32 mouse cellular contexts compared by ENCODE assay signal in genomic region chr5:74226183-74226582, GRCm38 (mm10). TPM values are rescaled to one million over a fixed set of nuclear protein-coding genes. Genes with fewer than 3 reads are reported as not detected.
"Had no signal": no experiment of that assay in that cellular context is flagged by ENCODE, and none has a peak within 500 bp of the region (broad histone marks: within the 10 kb centered on the region; RNA-seq: fewer than 3 reads in every experiment).

No protein-coding gene starts in this region.

- H3K4me2 ChIP-seq: limb, embryonic 12.5 days; limb, embryonic 13.5 days; limb, embryonic 15.5 days; liver, embryonic 11.5 days; liver, embryonic 12.5 days; liver, embryonic 13.5 days; liver, embryonic 15.5 days; lung, embryonic 14.5 days; lung, embryonic 15.5 days; midbrain, embryonic 11.5 days; midbrain, embryonic 12.5 days; midbrain, embryonic 13.5 days; midbrain, embryonic 15.5 days had no signal

- H3K27me3 ChIP-seq: limb, embryonic 12.5 days; limb, embryonic 13.5 days; limb, embryonic 15.5 days; liver, embryonic 12.5 days; liver, embryonic 13.5 days; liver, embryonic 15.5 days; lung, embryonic 15.5 days; midbrain, embryonic 13.5 days; midbrain, embryonic 15.5 days had no signal

- H3K4me3 ChIP-seq: left cerebral cortex, adult 2 months; limb, embryonic 10.5 days; limb, embryonic 12.5 days; limb, embryonic 13.5 days; limb, embryonic 15.5 days; liver, embryonic 12.5 days; liver, embryonic 13.5 days; liver, embryonic 15.5 days; lung, embryonic 15.5 days; megakaryocyte, embryonic 14.5 days; midbrain, embryonic 10.5 days; midbrain, embryonic 12.5 days; midbrain, embryonic 13.5 days; midbrain, embryonic 15.5 days; myocyte had no signal

- H3K27ac ChIP-seq: left cerebral cortex, adult 2 months; limb, embryonic 10.5 days; limb, embryonic 12.5 days; limb, embryonic 13.5 days; limb, embryonic 15.5 days; liver, embryonic 12.5 days; liver, embryonic 13.5 days; liver, embryonic 14.5 days; liver, embryonic 15.5 days; lung, embryonic 15.5 days; macrophage; midbrain, embryonic 10.5 days; midbrain, embryonic 12.5 days; midbrain, embryonic 13.5 days; midbrain, embryonic 15.5 days had no signal

- H3K9me3 ChIP-seq: limb, embryonic 10.5 days; limb, embryonic 12.5 days; limb, embryonic 13.5 days; limb, embryonic 15.5 days; liver, embryonic 12.5 days; liver, embryonic 13.5 days; liver, embryonic 15.5 days; lung, embryonic 15.5 days; megakaryocyte, embryonic 14.5 days; midbrain, embryonic 10.5 days; midbrain, embryonic 12.5 days; midbrain, embryonic 13.5 days; midbrain, embryonic 15.5 days had no signal

- DNase-seq: left cerebral cortex, postnatal 4 days; liver; liver, embryonic 13.5 days; liver, postnatal 0 days; lung, adult 18-20 months; lung, adult 2 months; lung, embryonic 14.5 days; lung, postnatal 10 days; lung, postnatal 14 days; lung, postnatal 36 days; lung, postnatal 4 days; midbrain, embryonic 14.5 days had no signal

- ATAC-seq: liver, embryonic 12.5 days; liver, postnatal 0 days; lung, postnatal 0 days; midbrain, embryonic 13.5 days; midbrain, embryonic 15.5 days; midbrain, embryonic 16.5 days had no signal

- H3K9ac ChIP-seq: limb, embryonic 12.5 days; limb, embryonic 13.5 days; limb, embryonic 15.5 days; liver, embryonic 12.5 days; liver, embryonic 13.5 days; liver, embryonic 14.5 days; liver, embryonic 15.5 days; liver, postnatal 0 days; lung, embryonic 14.5 days; lung, embryonic 15.5 days; midbrain, embryonic 12.5 days; midbrain, embryonic 13.5 days; midbrain, embryonic 15.5 days had no signal

- H3K36me3 ChIP-seq: limb, embryonic 10.5 days; limb, embryonic 12.5 days; limb, embryonic 13.5 days; limb, embryonic 15.5 days; liver, embryonic 12.5 days; liver, embryonic 13.5 days; liver, embryonic 15.5 days; lung, embryonic 15.5 days; midbrain, embryonic 10.5 days; midbrain, embryonic 12.5 days; midbrain, embryonic 13.5 days; midbrain, embryonic 15.5 days had no signal

RNA-seq across cellular contexts. Expression of gene Rasl11b, which starts 31.1 kb away (rescaled TPM):
- polyA plus RNA-seq: macrophage had no signal
